Comparison of ENCODE assay signal across 24 mouse cellular contexts in the genomic region with DNA sequence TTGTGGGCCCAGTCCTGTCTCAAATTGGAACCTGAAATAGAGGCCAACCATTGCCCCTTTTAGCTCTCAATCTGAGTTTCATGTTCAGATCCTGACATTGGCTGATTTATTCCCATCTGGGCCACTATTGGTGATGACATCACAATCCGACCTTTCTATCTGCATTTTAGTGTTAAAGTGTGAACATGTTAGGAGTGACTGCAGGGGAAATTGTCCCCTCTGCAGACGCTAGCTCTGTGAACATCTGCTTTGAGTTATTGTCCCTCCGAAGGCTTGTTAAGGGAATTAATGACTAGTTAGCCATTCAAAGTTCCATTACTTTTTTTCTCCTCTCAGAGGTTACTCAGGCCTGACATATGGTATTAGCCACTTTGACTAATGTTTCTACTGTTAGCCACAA.
DNase-seq lines count a peak whose midpoint lies in the region; ATAC-seq lines count a peak whose summit lies in the region.
"Had no signal": no experiment of that assay in that cellular context is flagged by ENCODE, and none has a peak within 500 bp of the region (broad histone marks: within the 10 kb centered on the region; RNA-seq: fewer than 3 reads in every experiment).

No protein-coding gene starts in this region.

- DNase-seq in embryonic facial prominence, embryonic 11.5 days (ENCODE audit: low spot score), result peak; percentile 20
- no peak for DNase-seq in embryonic facial prominence, embryonic 10.5 days (ENCODE audit: low spot score)
- DNase-seq in embryo, embryonic 10.5 days (ENCODE audit: low spot score), result peak; percentile 60
- DNase-seq in forelimb bud, embryonic 11.5 days (ENCODE audit: low read depth, low spot score), result peak; percentile 74
- DNase-seq in mesoderm, embryonic 11.5 days (ENCODE audit: low read depth, low spot score), result peak; percentile 36
- DNase-seq in c-Kit-positive CD71-positive TER-119-positive erythroid progenitor cells, embryonic 14.5 days (ENCODE audit: low spot score), result no peak
- no peak for DNase-seq in lung, adult 18-20 months
- DNase-seq: adrenal gland, adult 2 months; adrenal gland, postnatal 25 days; cerebellum, adult 2 months; cerebellum, postnatal 10 days; forebrain, postnatal 0 days; gastrocnemius, adult 2 months; gastrocnemius, postnatal 36 days; heart, adult 2 months; heart, postnatal 14 days had no signal

- H3K4me2 ChIP-seq in embryonic facial prominence, embryonic 11.5 days (ENCODE audit: low read depth, low read length), result no peak overlapping the region
- H3K4me2 ChIP-seq: embryonic facial prominence, embryonic 13.5 days; forebrain, embryonic 13.5 days; heart, embryonic 11.5 days; heart, embryonic 15.5 days; hindbrain, embryonic 14.5 days had no signal

- ATAC-seq in embryonic facial prominence, embryonic 11.5 days (replicated peaks; ENCODE audit: insufficient number of reproducible peaks, low FRiP score, low TSS enrichment, low read depth), result no peak
- ATAC-seq: forebrain, embryonic 13.5 days; forebrain, postnatal 0 days; intestine, embryonic 16.5 days; Patski had no signal

- 31% methylated on average over 3 of the region's 3 CpGs for WGBS in embryonic facial prominence, embryonic 11.5 days
- 37% methylated on average over 3 of the region's 3 CpGs for WGBS in embryonic facial prominence, embryonic 10.5 days

- no peak overlapping the region for H3K9ac ChIP-seq in embryonic facial prominence, embryonic 11.5 days (replicated peaks; ENCODE audit: low read length)
- H3K9ac ChIP-seq: embryonic facial prominence, embryonic 13.5 days; forebrain, embryonic 13.5 days; forebrain, postnatal 0 days; heart, embryonic 15.5 days; hindbrain, embryonic 14.5 days had no signal

- H3K27me3 ChIP-seq in embryonic facial prominence, embryonic 11.5 days (ENCODE audit: control insufficient read depth, insufficient read depth, low read length), result no peaks in the 10 kb centered on the region
- H3K27me3 ChIP-seq in embryonic facial prominence, embryonic 10.5 days (replicated peaks; ENCODE audit: low read depth, poor library complexity, severe bottlenecking), result no peaks in the 10 kb centered on the region
- H3K27me3 ChIP-seq: embryonic facial prominence, embryonic 13.5 days; forebrain, embryonic 13.5 days; heart, embryonic 15.5 days had no signal

- H3K4me3 ChIP-seq in embryonic facial prominence, embryonic 11.5 days (ENCODE audit: low read depth, low read length), result no peak overlapping the region
- no peak overlapping the region for H3K4me3 ChIP-seq in embryonic facial prominence, embryonic 10.5 days
- H3K4me3 ChIP-seq: embryonic facial prominence, embryonic 13.5 days; forebrain, embryonic 13.5 days; gastrocnemius, adult 2 months; heart, adult 2 months; heart, embryonic 15.5 days; hindbrain, embryonic 10.5 days had no signal

- H3K27ac ChIP-seq in embryonic facial prominence, embryonic 11.5 days (replicated peaks; ENCODE audit: low read depth, low read length), result no peak overlapping the region
- no peak overlapping the region for H3K27ac ChIP-seq in embryonic facial prominence, embryonic 10.5 days (replicated peaks)
- H3K27ac ChIP-seq: embryonic facial prominence, embryonic 13.5 days; forebrain, embryonic 13.5 days; gastrocnemius, adult 2 months; heart, adult 2 months; heart, embryonic 15.5 days; hindbrain, embryonic 10.5 days; hindbrain, embryonic 14.5 days had no signal

- H3K36me3 ChIP-seq in embryonic facial prominence, embryonic 11.5 days (replicated peaks; ENCODE audit: control insufficient read depth, insufficient read depth, low read depth, low read length), result no peaks in the 10 kb centered on the region
- no peaks in the 10 kb centered on the region for H3K36me3 ChIP-seq in embryonic facial prominence, embryonic 10.5 days (replicated peaks)
- H3K36me3 ChIP-seq: embryonic facial prominence, embryonic 13.5 days; heart, embryonic 15.5 days; hindbrain, embryonic 10.5 days had no signal

- H3K9me3 ChIP-seq in embryonic facial prominence, embryonic 11.5 days (replicated peaks; ENCODE audit: control insufficient read depth, low read length), result no peaks in the 10 kb centered on the region
- H3K9me3 ChIP-seq in embryonic facial prominence, embryonic 10.5 days, result no peaks in the 10 kb centered on the region
- H3K9me3 ChIP-seq: embryonic facial prominence, embryonic 13.5 days; forebrain, embryonic 13.5 days; heart, embryonic 15.5 days; hindbrain, embryonic 10.5 days had no signal

- H3K4me1 ChIP-seq in embryonic facial prominence, embryonic 11.5 days (ENCODE audit: control insufficient read depth, insufficient read depth, low read length), result no peaks in the 10 kb centered on the region
- peaks cover 18% of the 10 kb centered on the region for H3K4me1 ChIP-seq in embryonic facial prominence, embryonic 10.5 days
- H3K4me1 ChIP-seq: embryonic facial prominence, embryonic 13.5 days; heart, embryonic 15.5 days had no signal

Comparison
In these comparisons a context has a peak if more than half of its experiments do, and no peak if none do; other contexts are left out.
1. DNase-seq: peak in embryonic facial prominence, embryonic 11.5 days (single experiment), embryo, embryonic 10.5 days (single experiment), forelimb bud, embryonic 11.5 days (single experiment) and mesoderm, embryonic 11.5 days (single experiment); none in embryonic facial prominence, embryonic 10.5 days (single experiment), c-Kit-positive CD71-positive TER-119-positive erythroid progenitor cells, embryonic 14.5 days (single experiment) and lung, adult 18-20 months (0 of 2).